Mouse (Mus musculus): ENCODE results near the gene Cxxc4. TPM values are rescaled to one million over a fixed set of nuclear protein-coding genes. Genes with fewer than 3 reads are reported as not detected.

Cxxc4 gene
- polyA plus RNA-seq, 1 experiment from 2014 or later: 20.9 TPM

- no peaks in the 10 kb centered on the region for H3K36me3 ChIP-seq (replicated peaks)
- H3K9me3 ChIP-seq: no peaks in the 10 kb centered on the region
- peak overlapping the region; percentile 58 for H3K9ac ChIP-seq
- under 1% methylated on average over 47 of the region's 55 CpGs for WGBS
- H3K4me1 ChIP-seq: peaks cover 13% of the 10 kb centered on the region
- H3K27ac ChIP-seq: peak overlapping the region; percentile 100
- ATAC-seq (ENCODE audit: low FRiP score): peak; percentile 79
- peak overlapping the region; percentile 75 for H3K4me2 ChIP-seq
- peak overlapping the region; percentile 79 for H3K4me3 ChIP-seq (replicated peaks)
- no peaks in the 10 kb centered on the region for H3K27me3 ChIP-seq
Measured at GRCm38 (mm10) chr3:134235491-134236413, 532 bp upstream of the Cxxc4 start.

- H3K36me3 ChIP-seq (replicated peaks): no peaks in the 10 kb centered on the region
- H3K4me2 ChIP-seq: peak overlapping the region; percentile 75
- peak overlapping the region; percentile 100 for H3K27ac ChIP-seq
- H3K4me1 ChIP-seq: peaks cover 24% of the 10 kb centered on the region
- no peak for ATAC-seq (ENCODE audit: low FRiP score)
- H3K9ac ChIP-seq: peak overlapping the region; percentile 58
- no peaks in the 10 kb centered on the region for H3K27me3 ChIP-seq
- no peaks in the 10 kb centered on the region for H3K9me3 ChIP-seq
- H3K4me3 ChIP-seq (replicated peaks): peak overlapping the region; percentile 79
- 5% methylated on average over 3 of the region's 3 CpGs for WGBS
Measured at GRCm38 (mm10) chr3:134237113-134237805, 975 bp downstream of the Cxxc4 start.

GRCm38 (mm10) chr3:134238621-134239310 is 2.5 kb downstream of the Cxxc4 start:
- Histone ChIP-seq H3K9ac (peak overlapping the region; percentile 87), H3K9me3 (no peaks in the 10 kb centered on the region), H3K4me2 (peak overlapping the region; percentile 75), H3K27ac (peak overlapping the region; percentile 100), H3K36me3 (replicated peaks) (no peaks in the 10 kb centered on the region), H3K27me3 (no peaks in the 10 kb centered on the region), H3K4me3 (replicated peaks) (peak overlapping the region; percentile 79), H3K4me1 (peaks cover 38% of the 10 kb centered on the region)
- peak; percentile 45 for ATAC-seq (ENCODE audit: low FRiP score)
- under 1% methylated on average over 14 of the region's 14 CpGs for WGBS

- peak overlapping the region; percentile 87 for H3K9ac ChIP-seq
- peak overlapping the region; percentile 100 for H3K27ac ChIP-seq
- H3K27me3 ChIP-seq: no peaks in the 10 kb centered on the region
- peak overlapping the region; percentile 79 for H3K4me3 ChIP-seq (replicated peaks)
- H3K4me2 ChIP-seq: peak overlapping the region; percentile 75
- WGBS: under 1% methylated on average over 43 of the region's 51 CpGs
- H3K9me3 ChIP-seq: no peaks in the 10 kb centered on the region
- H3K4me1 ChIP-seq: peaks cover 40% of the 10 kb centered on the region
- no peaks in the 10 kb centered on the region for H3K36me3 ChIP-seq (replicated peaks)
- ATAC-seq (ENCODE audit: low FRiP score): peak; percentile 12
Measured at GRCm38 (mm10) chr3:134239321-134239970, 3.2 kb downstream of the Cxxc4 start.

- H3K9me3 ChIP-seq: no peaks in the 10 kb centered on the region
- peak overlapping the region; percentile 75 for H3K4me2 ChIP-seq
- no peaks in the 10 kb centered on the region for H3K27me3 ChIP-seq
- peak overlapping the region; percentile 79 for H3K4me3 ChIP-seq (replicated peaks)
- H3K27ac ChIP-seq: peak overlapping the region; percentile 100
- peaks cover 37% of the 10 kb centered on the region for H3K4me1 ChIP-seq
- peak overlapping the region; percentile 87 for H3K9ac ChIP-seq
- WGBS: under 1% methylated on average over 26 of the region's 61 CpGs
- ATAC-seq (ENCODE audit: low FRiP score): peak; percentile 36
- H3K36me3 ChIP-seq (replicated peaks): no peaks in the 10 kb centered on the region
Measured at GRCm38 (mm10) chr3:134239971-134240717, 3.9 kb downstream of the Cxxc4 start.

GRCm38 (mm10) chr3:134240718-134241025 is 4.4 kb downstream of the Cxxc4 start:
- Histone ChIP-seq H3K4me2 (peak overlapping the region; percentile 75), H3K36me3 (replicated peaks) (no peaks in the 10 kb centered on the region), H3K4me3 (replicated peaks) (peak overlapping the region; percentile 79), H3K4me1 (peaks cover 37% of the 10 kb centered on the region), H3K27ac (peak overlapping the region; percentile 100), H3K9me3 (no peaks in the 10 kb centered on the region), H3K9ac (peak overlapping the region; percentile 87), H3K27me3 (no peaks in the 10 kb centered on the region)
- 3% methylated on average over 6 of the region's 6 CpGs for WGBS
- ATAC-seq (ENCODE audit: low FRiP score): no peak

GRCm38 (mm10) chr3:134243168-134243849 is 7.0 kb downstream of the Cxxc4 start:
- peak overlapping the region; percentile 46 for H3K4me2 ChIP-seq
- no peak overlapping the region for H3K9ac ChIP-seq
- peaks cover 39% of the 10 kb centered on the region for H3K4me1 ChIP-seq
- H3K27ac ChIP-seq: no peak overlapping the region
- H3K36me3 ChIP-seq (replicated peaks): no peaks in the 10 kb centered on the region
- no peaks in the 10 kb centered on the region for H3K27me3 ChIP-seq
- 70% methylated on average over 2 of the region's 2 CpGs for WGBS
- ATAC-seq (ENCODE audit: low FRiP score): no peak
- H3K4me3 ChIP-seq (replicated peaks): no peak overlapping the region
- H3K9me3 ChIP-seq: no peaks in the 10 kb centered on the region

GRCm38 (mm10) chr3:134243850-134244247 is 7.6 kb downstream of the Cxxc4 start:
- Histone ChIP-seq H3K4me3 (replicated peaks) (no peak overlapping the region), H3K4me1 (peaks cover 33% of the 10 kb centered on the region), H3K36me3 (replicated peaks) (no peaks in the 10 kb centered on the region), H3K9ac (no peak overlapping the region), H3K9me3 (no peaks in the 10 kb centered on the region), H3K27ac (no peak overlapping the region), H3K4me2 (peak overlapping the region; percentile 27; the same call in 1 of the 2 replicates), H3K27me3 (no peaks in the 10 kb centered on the region)
- WGBS: 31% methylated on average over 3 of the region's 3 CpGs
- ATAC-seq (ENCODE audit: low FRiP score): no peak

GRCm38 (mm10) chr3:134254221-134254620 is 17.9 kb downstream of the Cxxc4 start:
- no peak for ATAC-seq (ENCODE audit: low FRiP score)
- Histone ChIP-seq H3K4me2 (no peak overlapping the region), H3K9me3 (no peaks in the 10 kb centered on the region), H3K27me3 (no peaks in the 10 kb centered on the region), H3K4me1 (peaks cover 10% of the 10 kb centered on the region), H3K36me3 (replicated peaks) (no peaks in the 10 kb centered on the region), H3K27ac (no peak overlapping the region), H3K9ac (no peak overlapping the region), H3K4me3 (replicated peaks) (no peak overlapping the region)
- whole genome bisulfite sequencing: 78% methylated on average over 2 of the region's 2 CpGs

- ATAC-seq (ENCODE audit: low FRiP score): no peak
- H3K27ac ChIP-seq: peak overlapping the region; percentile 6; the same call in 1 of the 2 replicates
- WGBS: 47% methylated on average over 5 of the region's 5 CpGs
Measured at GRCm38 (mm10) chr3:134258715-134259114, 22.4 kb downstream of the Cxxc4 start.

GRCm38 (mm10) chr3:134259300-134259699 is 23.0 kb downstream of the Cxxc4 start:
- WGBS: 22% methylated on average over 3 of the region's 3 CpGs
- H3K9me3 ChIP-seq: no peaks in the 10 kb centered on the region
- ATAC-seq (ENCODE audit: low FRiP score): peak; percentile 73
- H3K4me3 ChIP-seq (replicated peaks): no peak overlapping the region
- H3K4me2 ChIP-seq: peak overlapping the region; percentile 21
- no peak overlapping the region for H3K9ac ChIP-seq
- H3K4me1 ChIP-seq: peaks cover 18% of the 10 kb centered on the region
- H3K36me3 ChIP-seq (replicated peaks): no peaks in the 10 kb centered on the region
- H3K27ac ChIP-seq: peak overlapping the region; percentile 46; the same call in 1 of the 2 replicates
- H3K27me3 ChIP-seq: no peaks in the 10 kb centered on the region

More at GRCm38 (mm10) chr3:134258715-134259114, 22.4 kb downstream of the Cxxc4 start:
- no peak overlapping the region for H3K4me3 ChIP-seq (replicated peaks)
- no peak overlapping the region for H3K9ac ChIP-seq
- no peaks in the 10 kb centered on the region for H3K36me3 ChIP-seq (replicated peaks)
- H3K4me2 ChIP-seq: no peak overlapping the region
- H3K9me3 ChIP-seq: no peaks in the 10 kb centered on the region
- no peaks in the 10 kb centered on the region for H3K27me3 ChIP-seq
- H3K4me1 ChIP-seq: peaks cover 18% of the 10 kb centered on the region

All from forebrain, embryonic 12.5 days (tissue).